Mouse (Mus musculus): ENCODE data around the gene Itprip.
A peak's percentile ranks its signal among the peaks of the same experiment; 100 is the strongest.

The Itprip gene

GRCm38 (mm10) chr19:47885191-47885743 is 33.8 kb downstream of the Itprip start:
- DNase-seq (ENCODE audit: low read depth), result no peak

- DNase-seq (ENCODE audit: low read depth), result no peak
Observed at GRCm38 (mm10) chr19:47884296-47885085, 34.6 kb downstream of the Itprip start.

- DNase-seq (ENCODE audit: low read depth), result no peak
Observed at GRCm38 (mm10) chr19:47882882-47883254, 36.2 kb downstream of the Itprip start.

GRCm38 (mm10) chr19:47882151-47882881 is 36.8 kb downstream of the Itprip start:
- DNase-seq (ENCODE audit: low read depth), result peak; percentile 80

GRCm38 (mm10) chr19:47881538-47881937 is 37.6 kb downstream of the Itprip start:
- DNase-seq (ENCODE audit: low read depth), result no peak

- DNase-seq (ENCODE audit: low read depth), result no peak
Observed at GRCm38 (mm10) chr19:47876252-47876651, 42.8 kb downstream of the Itprip start.

- DNase-seq (ENCODE audit: low read depth), result no peak
Observed at GRCm38 (mm10) chr19:47871515-47871914, 47.6 kb downstream of the Itprip start.

- DNase-seq (ENCODE audit: low read depth), result no peak
Observed at GRCm38 (mm10) chr19:47870102-47870666, 48.9 kb downstream of the Itprip start.

- DNase-seq (ENCODE audit: low read depth), result no peak
Observed at GRCm38 (mm10) chr19:47869516-47869915, 49.6 kb downstream of the Itprip start.

- DNase-seq (ENCODE audit: low read depth), result no peak
Observed at GRCm38 (mm10) chr19:47868951-47869350, 50.1 kb downstream of the Itprip start.

- DNase-seq (ENCODE audit: low read depth), result no peak
Observed at GRCm38 (mm10) chr19:47867628-47868175, 51.4 kb downstream of the Itprip start.

- peak; percentile 87 for DNase-seq (ENCODE audit: low read depth)
Observed at GRCm38 (mm10) chr19:47865353-47865947, 53.6 kb downstream of the Itprip start, which contains the start of gene Gsto2. Gene Gsto2, plus strand, starts transcription at chr19:47865534.

GRCm38 (mm10) chr19:47864721-47865120 is 54.4 kb downstream of the Itprip start:
- DNase-seq (ENCODE audit: low read depth), result no peak

- no peak for DNase-seq (ENCODE audit: low read depth)
Observed at GRCm38 (mm10) chr19:47864051-47864450, 55.0 kb downstream of the Itprip start.

GRCm38 (mm10) chr19:47862581-47862980 is 56.5 kb downstream of the Itprip start:
- no peak for DNase-seq (ENCODE audit: low read depth)

- no peak for DNase-seq (ENCODE audit: low read depth)
Observed at GRCm38 (mm10) chr19:47859180-47859579, 59.9 kb downstream of the Itprip start.

- DNase-seq (ENCODE audit: low read depth), result no peak
Observed at GRCm38 (mm10) chr19:47857957-47858942, 60.8 kb downstream of the Itprip start.

- DNase-seq (ENCODE audit: low read depth), result peak; percentile 67
Observed at GRCm38 (mm10) chr19:47854796-47855783, 64.0 kb downstream of the Itprip start, which contains the start of gene Gsto1. Gene Gsto1, plus strand, starts transcription at chr19:47854970.
